Mouse (Mus musculus) 416B (cell line): ENCODE results near the gene Castor1.
A peak's percentile ranks its signal among the peaks of the same experiment; 100 is the strongest.

Experiments used
- DNase-seq: peaks from one replicate; pipeline ENCODE4 v3.0.0; 2011; ENCODE audit warnings: low read depth

The Castor1 gene

DNA sequence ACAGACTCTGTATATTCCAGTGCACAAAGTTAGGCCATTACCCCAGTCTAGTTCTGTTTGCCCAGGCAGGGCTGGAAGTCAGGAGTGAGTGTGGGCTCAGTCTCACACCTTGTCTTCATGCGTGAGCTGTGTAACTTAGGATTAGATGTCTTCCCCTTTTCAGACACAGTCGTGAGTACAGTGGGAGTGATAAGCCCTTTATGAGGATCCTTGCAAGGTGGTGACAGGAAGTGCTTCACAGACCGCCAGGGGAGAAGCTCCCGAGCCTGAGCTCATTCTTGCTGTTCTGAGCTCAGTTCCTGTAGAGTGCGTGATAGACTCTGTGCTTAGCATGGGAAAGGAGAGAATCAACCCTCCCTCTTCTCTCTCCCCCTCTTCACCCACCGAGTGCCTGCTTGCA, 11.5 kb upstream of the Castor1 start:
- DNase-seq: no peak

DNA sequence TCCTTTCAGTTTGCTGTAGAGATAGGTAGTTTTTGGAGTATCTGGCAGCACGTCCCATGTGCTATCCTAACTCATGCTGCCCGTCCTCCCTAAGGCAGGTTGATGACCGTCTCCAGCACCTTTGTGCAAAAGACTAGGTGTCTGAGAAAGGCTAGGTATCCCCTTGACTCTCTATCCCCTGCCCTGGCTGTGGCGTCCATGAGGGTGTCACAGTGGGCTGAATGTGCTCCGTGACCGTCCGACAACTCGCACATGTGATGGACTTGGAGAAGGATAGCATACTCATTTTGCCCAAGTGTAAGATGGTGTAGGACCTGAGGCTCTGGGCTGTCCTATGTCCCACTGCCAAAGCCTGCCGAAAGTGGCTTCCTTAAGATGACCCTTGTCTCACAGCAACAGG, 10.4 kb upstream of the Castor1 start:
- DNase-seq: no peak

DNA sequence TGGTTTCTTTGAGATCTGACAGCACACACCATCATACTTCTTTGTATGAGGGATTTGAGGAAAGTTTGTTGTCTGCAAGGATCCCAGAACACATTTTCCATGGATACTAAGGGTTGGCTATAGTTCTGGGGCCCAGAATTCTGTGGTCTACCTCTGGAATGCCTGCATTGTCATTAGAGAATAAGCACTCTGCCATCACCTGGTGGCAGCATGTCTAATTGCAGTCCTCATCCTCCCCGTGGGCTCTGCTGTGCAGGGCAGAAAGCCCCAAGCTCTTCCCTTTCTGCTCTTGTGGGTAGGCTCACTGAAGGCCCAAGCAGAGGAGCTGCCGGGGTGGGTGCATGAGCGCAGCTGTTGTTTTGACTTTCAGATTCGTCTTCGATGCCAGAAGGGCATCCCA, 8.5 kb upstream of the Castor1 start:
- DNase-seq: no peak

DNA sequence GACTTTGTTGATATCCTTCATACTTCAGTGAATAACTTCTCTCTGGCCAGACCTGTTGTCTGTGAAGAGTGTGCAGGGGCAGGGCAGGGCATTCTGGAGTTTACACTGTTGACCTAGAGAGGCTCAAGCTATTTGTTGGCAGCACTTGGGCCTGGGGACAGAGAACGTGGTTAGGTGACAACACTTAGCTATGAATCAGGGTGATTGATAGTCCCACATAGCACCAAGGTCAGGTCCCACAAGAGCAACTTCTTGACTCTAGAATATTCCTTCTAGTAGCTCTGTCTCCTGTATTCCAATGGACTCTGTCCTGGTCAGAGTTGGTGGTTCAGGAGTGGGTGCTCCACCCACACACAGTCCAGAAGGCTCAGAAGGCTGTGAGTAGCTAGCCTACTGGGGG, 7.2 kb upstream of the Castor1 start:
- no peak for DNase-seq

DNA sequence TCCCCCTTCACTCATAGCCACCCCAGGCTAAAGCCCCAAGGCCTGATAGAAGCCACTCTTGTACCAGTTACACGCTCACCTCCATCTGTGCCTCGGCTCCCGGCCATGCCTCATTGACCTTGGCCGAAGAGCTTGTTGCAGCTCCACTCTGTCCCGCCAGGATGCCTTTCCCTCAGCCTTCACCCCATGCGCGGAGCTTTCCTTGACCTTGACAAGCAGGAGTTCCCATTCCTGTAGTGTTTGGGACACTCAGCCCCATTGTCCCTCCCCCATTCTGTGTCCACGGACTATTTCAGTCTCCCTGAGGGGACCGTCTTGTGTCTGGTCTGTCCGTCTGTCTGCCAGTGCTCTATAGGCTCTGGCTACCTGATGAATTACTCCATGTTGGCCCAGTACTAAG, 4.9 kb upstream of the Castor1 start:
- no peak for DNase-seq

DNA sequence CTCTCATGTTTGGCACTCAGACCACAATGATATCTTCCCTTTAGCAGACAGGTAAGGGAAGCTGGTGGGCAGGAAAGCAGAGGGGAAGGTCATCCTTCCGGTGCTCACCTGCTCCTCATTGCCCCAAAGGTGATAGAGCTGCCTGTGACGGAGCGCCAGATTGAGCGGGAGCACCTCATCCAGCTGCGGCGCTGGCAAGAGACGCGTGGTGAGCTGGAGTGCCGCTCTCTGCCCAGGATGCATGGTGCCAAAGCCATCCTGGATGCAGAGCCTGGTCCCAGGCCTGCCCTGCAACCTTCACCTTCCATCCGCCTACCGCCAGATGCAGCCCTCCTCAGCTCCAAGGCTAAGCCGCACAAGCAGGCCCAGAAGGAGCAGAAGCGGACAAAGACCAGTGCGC, 3.5 kb upstream of the Castor1 start:
- no peak for DNase-seq

DNA sequence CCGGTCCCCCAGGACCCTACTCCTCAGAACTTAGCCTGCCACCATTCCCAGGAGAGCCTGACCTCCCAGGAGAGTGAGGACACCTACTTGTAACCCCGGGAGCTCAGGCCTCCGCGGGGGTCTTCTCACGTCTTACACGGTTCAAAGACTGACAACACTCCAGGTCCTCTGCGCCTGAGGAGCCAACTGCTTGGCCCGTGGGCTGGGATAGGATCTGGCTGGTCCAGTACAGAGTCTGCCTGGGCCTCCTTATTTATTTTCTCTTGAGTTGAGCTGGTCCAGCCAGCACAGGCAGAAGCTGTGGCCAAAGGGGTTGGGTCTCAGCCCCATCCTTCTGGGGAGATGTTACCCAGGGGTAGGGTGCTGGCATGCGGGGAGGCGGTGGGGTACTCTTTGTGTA, 3.0 kb upstream of the Castor1 start:
- DNase-seq: no peak

DNA sequence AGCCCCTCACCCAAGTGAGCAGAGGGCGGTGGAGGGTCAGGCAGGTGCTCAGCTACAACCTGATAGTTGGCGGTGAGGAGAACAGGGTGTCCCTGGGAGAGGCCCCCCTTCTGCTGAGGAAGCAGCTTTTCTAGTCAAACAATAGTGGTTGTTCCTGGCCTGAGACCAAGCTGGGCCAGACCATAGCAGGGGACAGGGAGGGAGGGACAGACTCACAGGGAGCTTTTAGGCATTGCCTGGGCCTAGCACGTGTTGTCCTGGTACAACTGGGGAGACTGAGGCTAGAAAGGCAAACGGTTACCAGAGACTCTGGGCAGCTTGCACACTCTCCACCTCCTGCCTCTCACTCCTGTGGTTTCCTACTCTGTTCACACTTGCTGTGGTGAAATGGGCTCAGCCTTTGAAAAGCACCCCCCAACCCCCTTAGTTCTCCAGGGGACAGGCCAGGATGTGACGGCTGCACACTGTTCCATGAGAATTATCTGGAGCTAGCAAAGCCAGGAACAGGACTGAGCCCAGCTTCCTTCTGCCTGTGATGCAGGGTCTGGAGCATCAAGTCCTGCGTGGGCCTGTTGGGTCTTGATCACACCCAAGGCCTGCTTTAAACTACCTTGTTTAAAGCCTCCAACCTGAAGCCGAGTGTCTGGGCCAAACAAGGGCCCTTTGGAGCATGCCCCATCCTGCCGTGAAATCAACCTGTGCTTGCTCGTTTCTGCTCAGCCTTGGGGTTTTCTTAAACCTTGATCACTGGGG, 1.6 kb upstream of the Castor1 start:
- no peak for DNase-seq

DNA sequence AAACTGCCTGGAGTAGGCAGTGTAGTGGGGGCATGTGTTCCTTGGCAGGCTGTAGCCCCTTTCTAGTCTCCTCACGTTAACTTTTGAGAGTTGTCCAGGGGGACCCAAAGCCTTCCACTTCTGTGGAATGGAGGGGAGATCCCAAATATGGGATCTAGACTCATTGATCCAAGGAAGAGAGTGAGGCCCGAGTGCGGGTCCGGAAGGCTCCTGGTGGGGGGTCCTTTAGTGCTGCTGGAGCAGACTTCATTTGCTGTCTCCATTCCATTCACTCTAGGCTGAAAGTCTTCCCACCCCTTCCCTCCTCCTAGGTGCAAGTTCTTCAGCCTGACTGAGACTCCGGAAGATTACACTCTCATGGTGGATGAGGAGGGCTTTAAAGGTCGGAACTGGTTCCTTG, 612 bp downstream of the Castor1 start:
- no peak for DNase-seq

DNA sequence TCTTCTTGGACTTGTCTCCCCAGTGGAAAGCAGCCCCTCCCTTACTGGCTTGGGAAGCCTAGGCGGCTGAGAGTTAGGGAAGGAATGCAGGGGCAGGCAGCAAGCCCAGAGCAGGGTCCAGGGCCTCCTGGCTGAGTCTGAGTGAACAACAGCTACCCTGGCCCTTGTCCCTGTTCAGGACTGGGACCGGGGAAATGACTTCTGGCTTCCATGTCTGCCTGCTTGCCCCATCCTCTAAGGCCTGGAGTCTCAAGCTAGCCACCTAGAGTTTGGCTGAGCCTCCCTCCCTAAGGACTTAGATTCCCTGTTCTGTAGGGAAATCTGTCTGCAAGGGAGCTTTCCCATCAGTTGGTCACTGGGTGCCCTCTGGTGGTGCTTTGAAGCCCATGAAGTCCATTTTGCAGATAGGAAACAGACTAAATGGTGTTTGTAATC, 1.3 kb downstream of the Castor1 start:
- DNase-seq: peak; percentile 81

DNA sequence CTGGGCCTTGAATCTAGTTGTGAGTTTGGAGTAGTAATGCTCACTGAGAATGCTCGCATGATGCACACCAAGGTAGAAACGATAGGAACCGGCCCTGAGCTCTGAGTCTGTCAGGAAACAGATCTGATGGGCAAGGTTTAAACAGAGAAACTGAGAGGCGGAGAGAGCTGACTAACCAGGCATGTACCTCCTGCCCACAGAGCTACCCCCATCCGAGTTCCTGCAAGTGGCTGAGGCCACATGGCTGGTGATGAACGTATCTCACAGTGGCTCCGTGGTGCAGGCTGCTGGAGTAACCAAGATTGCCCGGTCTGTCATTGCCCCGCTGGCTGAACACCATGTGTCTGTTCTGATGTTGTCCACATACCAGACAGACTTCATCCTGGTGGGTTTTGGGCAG, 1.9 kb downstream of the Castor1 start:
- DNase-seq: no peak

DNA sequence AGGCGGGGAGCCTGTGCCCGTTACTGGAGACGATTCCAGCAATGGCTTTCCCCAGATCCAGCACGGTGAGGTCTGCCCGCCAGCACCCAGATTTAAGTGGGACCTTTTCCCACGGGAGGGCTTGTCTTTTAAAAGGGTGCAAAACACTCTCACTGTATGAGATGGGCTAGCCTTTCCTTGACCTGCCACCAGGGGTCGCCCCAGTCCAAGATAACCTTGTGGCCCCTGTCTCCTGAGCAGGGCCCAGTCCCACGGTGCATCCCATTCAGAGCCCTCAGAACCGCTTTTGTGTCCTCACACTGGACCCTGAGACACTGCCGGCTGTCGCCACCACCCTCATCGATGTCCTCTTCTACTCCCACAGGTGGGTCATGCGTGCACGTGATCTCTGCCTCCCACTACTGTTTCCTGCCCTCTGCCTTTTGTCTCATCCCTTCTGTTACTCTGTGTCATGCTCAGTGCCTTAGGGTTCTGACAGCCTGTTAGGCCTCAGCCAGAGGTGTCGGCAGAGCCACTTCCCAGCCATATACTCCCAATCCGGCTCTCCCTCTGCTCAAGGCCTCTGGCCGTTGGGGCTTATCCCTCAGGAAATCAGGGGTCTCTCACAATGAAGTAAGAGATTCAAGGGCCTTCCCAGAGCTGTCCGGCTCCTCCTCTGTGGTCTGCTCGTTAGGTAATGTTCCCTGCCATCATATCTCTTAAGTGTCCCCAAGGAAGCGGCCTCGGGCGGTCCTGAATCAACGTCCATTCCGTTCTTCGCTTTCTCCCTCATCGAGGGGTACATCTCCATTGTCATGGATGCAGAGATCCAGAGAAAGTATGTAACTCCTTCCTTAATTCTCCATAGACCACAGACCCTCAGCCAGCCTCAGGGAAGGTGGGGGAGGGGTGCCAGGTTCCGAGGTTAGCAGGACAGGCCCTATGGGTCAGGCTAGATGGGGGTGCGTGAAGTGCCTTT, 2.7 kb downstream of the Castor1 start:
- peak; percentile 76 for DNase-seq

DNA sequence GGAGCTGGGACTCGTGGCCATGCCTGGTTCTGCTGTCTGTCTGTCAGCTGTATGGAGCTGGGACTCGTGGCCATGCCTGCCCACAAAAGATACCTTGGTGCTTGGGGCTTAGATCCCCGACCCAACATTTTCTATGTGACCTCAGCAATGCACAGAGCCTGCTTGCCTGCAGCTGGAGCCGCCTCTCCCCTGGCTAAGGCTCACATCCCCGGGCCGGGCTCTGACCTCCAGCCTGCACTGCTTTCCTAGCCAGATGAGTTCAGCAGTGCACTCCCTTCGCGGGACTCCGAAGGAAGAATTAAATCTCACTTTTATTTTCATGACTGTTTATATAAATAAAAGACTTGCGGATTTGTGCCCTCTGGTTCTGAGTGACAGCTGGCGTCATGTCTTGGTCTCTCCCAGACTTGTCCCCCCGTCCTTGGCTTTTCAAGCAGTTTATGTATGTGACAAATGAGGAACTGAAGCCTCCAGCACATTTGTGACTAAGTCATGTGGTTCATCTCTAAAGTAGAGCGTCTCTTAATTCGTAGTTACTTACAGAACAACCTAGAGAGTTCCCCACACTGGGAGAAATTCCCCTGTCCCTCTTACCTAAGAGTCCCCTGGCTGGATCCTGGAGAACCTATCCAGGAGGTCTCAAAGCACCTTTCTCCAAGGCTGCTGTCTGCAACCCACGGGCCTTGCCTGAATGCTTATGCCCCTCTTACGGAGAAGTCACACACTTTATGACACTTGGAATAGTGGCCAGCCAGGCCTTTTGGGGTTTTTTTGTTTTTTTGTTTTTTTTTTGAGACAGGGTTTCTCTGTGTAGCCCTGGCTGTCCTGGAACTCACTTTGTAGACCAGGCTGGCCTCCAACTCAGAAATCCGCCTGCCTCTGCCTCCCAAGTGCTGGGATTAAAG, 4.3 kb downstream of the Castor1 start:
- no peak for DNase-seq

DNA sequence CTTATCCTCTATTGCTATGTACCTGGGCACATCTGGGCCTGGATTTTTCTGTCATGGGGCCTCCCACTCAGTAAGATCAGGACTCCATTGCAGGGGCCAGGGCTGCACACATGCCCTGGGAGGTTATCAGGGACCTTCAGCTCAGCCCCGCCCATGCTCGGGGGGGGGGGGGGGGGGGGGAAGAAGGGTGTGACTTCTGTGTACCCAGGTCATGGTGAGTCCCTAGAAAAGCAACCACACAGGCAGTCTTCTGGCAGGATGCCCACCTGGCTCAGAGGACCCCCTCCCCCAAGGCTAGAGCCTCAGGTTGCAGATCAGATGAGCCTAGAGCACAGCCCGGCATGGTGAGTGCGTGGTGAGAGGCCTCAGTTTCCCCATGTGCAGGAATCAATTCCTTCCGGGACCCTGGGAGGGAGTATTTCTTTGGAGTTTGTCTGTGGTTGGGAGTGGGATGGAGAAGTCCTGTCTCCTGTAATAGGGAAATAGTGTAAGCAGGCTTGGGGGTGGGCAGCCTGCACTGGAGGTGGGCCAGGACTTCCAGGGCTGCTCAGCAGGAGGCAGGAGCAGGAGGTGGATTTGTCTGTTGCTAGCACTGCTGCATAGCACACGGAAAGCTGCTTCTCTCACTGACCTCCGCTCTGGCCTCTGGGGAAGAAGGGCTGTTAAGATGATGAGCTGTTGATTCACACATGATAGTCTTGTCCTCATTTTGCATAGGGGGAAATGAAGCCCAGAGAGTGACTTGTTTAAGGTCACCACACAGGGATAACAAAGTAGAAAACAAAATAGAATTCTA, 5.6 kb downstream of the Castor1 start:
- no peak for DNase-seq

DNA sequence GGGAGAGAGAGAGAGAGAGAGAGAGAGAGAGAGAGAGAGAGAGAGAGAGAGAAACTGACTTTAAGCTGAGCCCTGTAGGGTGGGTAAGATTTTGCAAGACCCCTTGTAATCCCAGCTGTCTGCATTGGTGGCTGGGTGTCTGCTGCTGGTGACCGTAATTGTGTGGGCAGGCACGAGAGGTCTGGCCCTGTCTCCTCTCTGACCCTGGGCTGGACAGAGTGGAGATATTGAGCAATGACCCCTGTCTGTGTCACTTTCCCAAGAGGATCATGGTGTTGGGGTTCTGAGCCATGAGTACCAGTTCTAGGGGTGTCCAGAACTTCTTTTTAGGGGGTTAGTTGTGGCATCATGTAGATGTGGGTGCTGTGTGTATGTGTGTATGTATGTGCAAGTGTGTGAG, 6.2 kb downstream of the Castor1 start:
- DNase-seq: no peak

DNA sequence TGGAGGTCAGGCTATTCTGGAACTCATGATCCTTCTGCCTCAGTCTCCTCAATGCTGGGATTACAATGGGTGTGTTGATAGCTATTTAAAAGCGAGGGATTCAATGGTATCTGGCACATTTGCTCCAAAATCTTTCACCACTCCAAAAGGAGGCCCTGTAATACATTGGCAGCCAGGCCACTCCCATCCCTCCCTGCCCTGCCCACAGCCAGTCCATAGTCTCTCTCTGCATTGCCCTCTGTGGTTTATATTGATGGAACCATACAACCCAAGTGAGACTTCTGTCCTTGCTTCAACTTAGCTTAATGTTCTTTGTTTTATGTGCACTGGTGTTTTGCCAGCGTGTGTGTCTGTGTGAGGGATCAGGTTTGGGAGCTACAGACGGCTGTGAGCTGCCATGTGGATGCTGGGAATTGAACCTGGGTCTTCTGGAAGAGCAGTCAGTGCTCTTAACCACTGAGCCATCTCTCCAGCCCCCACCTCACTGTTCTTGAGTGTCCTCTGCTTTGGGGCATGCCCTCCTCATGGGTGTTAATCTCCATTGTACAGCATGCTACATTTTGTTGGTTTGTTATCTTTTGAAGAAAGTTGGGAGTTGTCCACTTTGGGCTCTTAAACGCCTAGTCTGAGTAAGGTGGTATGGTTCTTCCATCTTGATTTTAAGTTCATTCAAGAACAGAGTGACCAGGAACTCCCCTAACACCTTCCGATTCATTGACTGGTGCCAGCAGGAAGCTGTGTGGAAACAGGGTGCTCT, 8.7 kb downstream of the Castor1 start:
- DNase-seq: no peak

DNA sequence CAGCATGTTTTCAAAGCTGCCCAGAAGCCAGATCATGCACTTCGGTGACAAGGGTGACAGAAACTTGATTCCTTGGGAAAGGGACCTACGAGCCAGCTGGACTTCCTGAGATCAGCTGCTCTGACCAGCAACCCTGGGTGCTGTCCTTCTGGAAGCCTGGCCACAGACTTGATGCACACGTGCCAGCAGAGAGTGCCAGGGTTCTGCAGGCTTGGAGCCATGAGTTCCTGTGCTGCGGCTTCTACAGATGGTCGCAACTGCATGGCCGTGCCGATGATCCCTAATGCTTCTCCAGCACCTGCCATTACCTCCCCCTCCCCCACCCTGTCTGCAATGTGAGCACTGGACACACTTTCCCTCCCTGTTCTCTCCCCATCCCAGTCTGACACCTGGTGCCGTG, 10.4 kb downstream of the Castor1 start:
- DNase-seq: no peak

DNA sequence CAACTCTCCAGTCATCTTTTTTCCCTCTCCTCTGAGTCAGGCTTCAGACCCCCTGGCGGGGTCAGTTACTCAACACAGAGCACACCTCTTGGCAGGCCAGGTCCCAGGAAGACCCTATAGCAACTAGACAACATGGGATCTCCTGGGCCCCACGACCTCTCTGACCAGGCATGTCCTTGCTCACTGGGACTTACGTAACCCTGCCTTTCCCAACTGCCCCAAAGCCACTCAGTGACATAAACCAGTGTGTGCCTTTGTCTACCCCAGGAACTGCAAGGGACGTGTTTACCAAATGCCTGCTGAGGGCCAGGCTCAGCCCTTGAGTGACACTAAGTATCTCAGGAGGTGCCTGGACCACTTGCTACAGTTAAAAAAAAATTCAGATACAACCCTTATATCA, 11.8 kb downstream of the Castor1 start:
- DNase-seq: peak; percentile 48

DNA sequence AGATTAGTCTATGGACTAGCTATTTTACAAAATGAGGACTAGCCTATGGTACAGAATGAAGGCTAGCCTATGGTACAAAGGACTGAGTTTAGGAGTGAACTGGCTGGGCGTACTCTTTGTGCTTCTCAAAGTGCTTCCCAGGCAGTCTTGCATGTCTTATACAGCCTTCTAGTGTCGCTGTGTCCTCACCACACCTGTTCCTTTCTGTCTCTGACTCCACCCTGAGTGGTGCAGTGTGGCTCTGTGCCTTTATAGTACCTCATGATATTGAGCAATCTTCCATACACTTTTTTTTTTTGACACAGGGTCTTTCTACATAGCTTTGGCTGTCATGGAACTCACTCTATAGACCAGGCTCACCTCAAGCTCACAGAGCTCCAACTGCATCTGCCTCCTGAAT, 13.4 kb downstream of the Castor1 start:
- DNase-seq: no peak

DNA sequence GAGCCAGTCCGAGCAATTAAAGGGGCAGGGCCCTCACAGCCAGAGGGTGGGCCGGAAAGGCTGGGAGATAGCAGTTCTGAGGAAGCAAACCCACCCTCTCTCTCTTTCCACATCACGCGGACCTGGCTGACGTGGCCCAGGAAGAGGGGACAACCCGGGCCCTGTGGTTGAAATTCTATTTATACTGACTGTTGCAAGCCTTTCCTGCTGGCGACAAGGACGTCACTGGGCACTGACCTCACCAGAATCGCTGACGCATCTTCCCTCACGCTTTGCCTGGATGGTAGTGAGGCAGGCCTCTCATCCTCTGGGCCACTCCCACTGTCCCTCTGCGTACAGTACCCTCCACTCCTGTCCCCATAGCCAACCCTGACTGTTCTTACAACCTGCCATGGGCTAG, 14.6 kb downstream of the Castor1 start:
- DNase-seq: peak; percentile 94
